In genomic region chr12:4862672-4863071, GRCm38 (mm10) we compare ENCODE assay signal across 13 mouse cellular contexts. TPM values are rescaled to one million over a fixed set of nuclear protein-coding genes. Genes with fewer than 3 reads are reported as not detected.
DNase-seq lines count a peak whose midpoint lies in the region; ATAC-seq and TF ChIP-seq lines count a peak whose summit lies in the region.
"Had no signal": no experiment of that assay in that cellular context is flagged by ENCODE, and none has a peak within 500 bp of the region (broad histone marks: within the 10 kb centered on the region; RNA-seq: fewer than 3 reads in every experiment).

No protein-coding gene starts in this region.

- dilution Hi-C loops in CH12.LX (cut with MboI; ENCODE audit: extremely low pct_ligation_motif_present, extremely low pct_unique_long_range_greater_than_20kb, low sequenced_read_pairs): no loop called here

- no peaks in the 10 kb centered on the region for H3K27me3 ChIP-seq in CH12.LX (replicated peaks)
- H3K27me3 ChIP-seq in G1E (ENCODE audit: insufficient read depth, low read length): no peaks in the 10 kb centered on the region
- H3K27me3 ChIP-seq in liver, embryonic 11.5 days (replicated peaks; ENCODE audit: control insufficient read depth, insufficient read depth, low read length): no peaks in the 10 kb centered on the region
- H3K27me3 ChIP-seq: Patski had no signal

- TF ChIP-seq POLR2A in CH12.LX (IDR thresholded peaks at IDR 0.05; ENCODE audit: low read depth, low read length): no peak

- TF ChIP-seq CTCF in left cerebral cortex, adult 2 months (IDR thresholded peaks at IDR 0.05): peak; percentile 30
- TF ChIP-seq CTCF in CH12.LX (conservative IDR thresholded peaks at IDR 0.05 in 1 of 2, IDR thresholded peaks at IDR 0.05 in 1 of 2; ENCODE audit: low read depth in 2 of 2, low read length in 2 of 2): peak in 1 of 2 experiments; percentile 46; a peak in 2 of 4 replicates
- TF ChIP-seq CTCF in G1E (IDR thresholded peaks at IDR 0.05; ENCODE audit: low read depth, low read length): peak; percentile 47

- no peak overlapping the region for H3K4me3 ChIP-seq in left cerebral cortex, adult 2 months
- H3K4me3 ChIP-seq in CH12.LX (replicated peaks in 1 of 3; ENCODE audit: low read depth in 2 of 3, low read length in 2 of 3, poor library complexity in 1 of 3) (no peak overlapping the region), G1E (ENCODE audit: low read depth, low read length) (no peak overlapping the region)
- no peak overlapping the region for H3K4me3 ChIP-seq in liver, embryonic 11.5 days (ENCODE audit: low read depth, low read length)

- in situ Hi-C loops in CH12.LX (cut with MboI; ENCODE audit: low pct_ligation_motif_present, low pct_unique_long_range_greater_than_20kb, low sequenced_read_pairs): no loop called here

- no peak for ATAC-seq in G1E (ENCODE audit: extremely low read depth, insufficient number of reproducible peaks, low FRiP score, poor library complexity, severe bottlenecking)
- no peak for ATAC-seq in liver, embryonic 11.5 days (replicated peaks; ENCODE audit: low FRiP score)
- ATAC-seq: Patski had no signal

- WGBS in liver, embryonic 11.5 days: 87% methylated on average over 4 of the region's 4 CpGs

- H3K4me2 ChIP-seq in CH12.LX (ENCODE audit: insufficient read depth, low read depth, poor library complexity, severe bottlenecking): no peak overlapping the region
- no peak overlapping the region for H3K4me2 ChIP-seq in liver, embryonic 11.5 days

- H3K9me3 ChIP-seq in CH12.LX (replicated peaks; ENCODE audit: low read length) (peaks cover 2% of the 10 kb centered on the region), G1E (replicated peaks) (no peaks in the 10 kb centered on the region)
- no peaks in the 10 kb centered on the region for H3K9me3 ChIP-seq in liver, embryonic 11.5 days (ENCODE audit: control insufficient read depth, low read length)

- DNase-seq in left cerebral cortex, adult 2 months (ENCODE audit: extremely low spot score in 1 of 2, low spot score in 2 of 2): no peak
- DNase-seq in left cerebral cortex, postnatal 14 days (ENCODE audit: low spot score in 2 of 2): no peak
- no peak for DNase-seq in CH12.LX (ENCODE audit: extremely low read depth)
- no peak for DNase-seq in G1E (ENCODE audit: low spot score)
- peak; percentile 31 for DNase-seq in liver, embryonic 11.5 days (ENCODE audit: low spot score)
- no peak for DNase-seq in frontal cortex, adult 2 months (ENCODE audit: extremely low spot score in 1 of 2, low spot score in 1 of 2)
- no peak for DNase-seq in yolk sac, embryonic 10.5 days (ENCODE audit: low spot score)
- DNase-seq: cerebellum, postnatal 14 days; gastrocnemius, postnatal 10 days; heart, postnatal 10 days; kidney, adult 9 months; lung, postnatal 10 days had no signal

- intact Hi-C loops in left cerebral cortex, adult 2 months (cut with DNase I): no loop called here
- intact Hi-C loops in left cerebral cortex, postnatal 14 days (cut with DNase I): no loop called here

- H3K79me2 ChIP-seq in CH12.LX (replicated peaks; ENCODE audit: control insufficient read depth, extremely low read depth, insufficient read depth, poor library complexity, severe bottlenecking): no peaks in the 10 kb centered on the region

- H3K36me3 ChIP-seq in CH12.LX (replicated peaks in 1 of 2; ENCODE audit: control insufficient read depth in 1 of 2, insufficient read depth in 1 of 2, low read length in 1 of 2) (peaks cover 4 to 40% of the 10 kb centered on the region in 2 experiments), G1E (replicated peaks) (peaks cover 94% of the 10 kb centered on the region)
- peaks cover 27% of the 10 kb centered on the region; the same call in 1 of the 2 replicates for H3K36me3 ChIP-seq in liver, embryonic 11.5 days (ENCODE audit: control insufficient read depth, insufficient read depth, low read length)

- H3K9ac ChIP-seq in CH12.LX (ENCODE audit: insufficient read depth, low read depth): no peak overlapping the region
- H3K9ac ChIP-seq in liver, embryonic 11.5 days (ENCODE audit: low read depth, low read length): no peak overlapping the region

- TF ChIP-seq RAD21 in CH12.LX (IDR thresholded peaks at IDR 0.05; ENCODE audit: low read depth, low read length): peak; percentile 9

- no peak for TF ChIP-seq EP300 in CH12.LX (IDR thresholded peaks at IDR 0.05; ENCODE audit: low read length)

- no peak overlapping the region for H3K27ac ChIP-seq in left cerebral cortex, adult 2 months
- H3K27ac ChIP-seq in CH12.LX (ENCODE audit: insufficient read depth, low read depth): no peak overlapping the region
- no peak overlapping the region for H3K27ac ChIP-seq in liver, embryonic 11.5 days (ENCODE audit: low read depth, low read length)

- no peaks in the 10 kb centered on the region for H3K4me1 ChIP-seq in CH12.LX (ENCODE audit: control insufficient read depth in 1 of 2, insufficient read depth in 2 of 2)
- peaks cover 74% of the 10 kb centered on the region for H3K4me1 ChIP-seq in G1E (ENCODE audit: insufficient read depth, low read depth, low read length)
- peaks cover 5% of the 10 kb centered on the region for H3K4me1 ChIP-seq in liver, embryonic 11.5 days (replicated peaks; ENCODE audit: control insufficient read depth, insufficient read depth, low read length)

TF ChIP-seq in CH12.LX, 34 proteins besides CTCF, POLR2A, EP300 and RAD21:
- TF ChIP-seq SMC3 (IDR thresholded peaks at IDR 0.05; ENCODE audit: low read depth, low read length): 0 out of 2 replicates have a peak, but pooled peaks have one; percentile 13
- TF ChIP-seq CHD1 (IDR thresholded peaks at IDR 0.05; ENCODE audit: low read depth, low read length): no peak

RNA-seq across cellular contexts. Expression of gene Mfsd2b, which starts 11.5 kb away (rescaled TPM):
- total RNA-seq in left cerebral cortex, adult 2 months (2021): under 1 TPM; 0.75 to 0.93 TPM
- 1 to 10 TPM in 1 of 2 experiments, under 1 TPM in 1; 0.81 to 1.0 TPM for total RNA-seq in left cerebral cortex, postnatal 14 days (2021)
- total RNA-seq in CH12.LX (2012; rRNA removed): 0.17 and 0.21 TPM in 2 replicates
- 0.05 TPM in 1 of 2 replicates, not detected in the other for total RNA-seq in CH12.LX (2014; rRNA removed)
- 0.35 and 0.49 TPM in 2 replicates for polyA plus RNA-seq in CH12.LX (2012; ENCODE audit: insufficient read length, low read depth)
- total RNA-seq in G1E (2014; fragmentation: Nextera tagmentation): 174 and 182 TPM in 2 replicates
- total RNA-seq in G1E (2017): 72.0 and 77.5 TPM in 2 replicates
- 120 and 159 TPM in 2 replicates for polyA plus RNA-seq in G1E (2012)
- polyA plus RNA-seq in liver, embryonic 11.5 days (2014; fragmentation: Nextera tagmentation; extraction: Ambion mirVana): 117 and 122 TPM in 2 replicates
- polyA plus RNA-seq in frontal cortex, adult 2 months (2012; rRNA removed): 2.4 and 2.6 TPM in 2 replicates

RNA-seq across cellular contexts. Expression of gene Wdcp, which starts 19.6 kb away (rescaled TPM):
- total RNA-seq in left cerebral cortex, adult 2 months (2021): 10 to 100 TPM; 11.8 to 12.5 TPM
- 10 to 100 TPM; 10.6 to 11.5 TPM for total RNA-seq in left cerebral cortex, postnatal 14 days (2021)
- total RNA-seq in CH12.LX (2012; rRNA removed) (18.9 and 21.7 TPM in 2 replicates), CH12.LX (2014; rRNA removed) (31.3 and 32.1 TPM in 2 replicates), G1E (2014; fragmentation: Nextera tagmentation) (12.2 and 12.6 TPM in 2 replicates), G1E (2017) (12.3 and 14.3 TPM in 2 replicates)
- polyA plus RNA-seq in CH12.LX (2012; ENCODE audit: insufficient read length, low read depth) (8.9 and 9.3 TPM in 2 replicates), G1E (2012) (1.6 and 2.1 TPM in 2 replicates)
- polyA plus RNA-seq in liver, embryonic 11.5 days (2014; fragmentation: Nextera tagmentation; extraction: Ambion mirVana): 28.7 and 31.0 TPM in 2 replicates
- polyA plus RNA-seq in frontal cortex, adult 2 months (2012; rRNA removed): 9.5 and 10.8 TPM in 2 replicates

RNA-seq across cellular contexts. Expression of gene Fkbp1b, which starts 21.3 kb away (rescaled TPM):
- total RNA-seq in left cerebral cortex, adult 2 months (2021): 10 to 100 TPM; 43.7 to 48.3 TPM
- 10 to 100 TPM; 63.5 to 91.4 TPM for total RNA-seq in left cerebral cortex, postnatal 14 days (2021)
- total RNA-seq in CH12.LX (2012; rRNA removed): 0.38 and 0.42 TPM in 2 replicates
- total RNA-seq in CH12.LX (2014; rRNA removed): not detected in 2 replicates
- polyA plus RNA-seq in CH12.LX (2012; ENCODE audit: insufficient read length, low read depth): not detected in 2 replicates
- total RNA-seq in G1E (2014; fragmentation: Nextera tagmentation): 7.8 and 10.2 TPM in 2 replicates
- total RNA-seq in G1E (2017): 8.0 and 9.9 TPM in 2 replicates
- polyA plus RNA-seq in G1E (2012): 9.6 and 14.0 TPM in 2 replicates
- 4.5 and 5.8 TPM in 2 replicates for polyA plus RNA-seq in liver, embryonic 11.5 days (2014; fragmentation: Nextera tagmentation; extraction: Ambion mirVana)
- 97.3 and 112 TPM in 2 replicates for polyA plus RNA-seq in frontal cortex, adult 2 months (2012; rRNA removed)

RNA-seq across cellular contexts. Expression of gene Ubxn2a, which starts 44.8 kb away (rescaled TPM):
- total RNA-seq in left cerebral cortex, adult 2 months (2021): 10 to 100 TPM; 56.5 to 60.3 TPM
- total RNA-seq in left cerebral cortex, postnatal 14 days (2021): 10 to 100 TPM; 43.5 to 45.7 TPM
- total RNA-seq in CH12.LX (2012; rRNA removed) (15.2 and 19.5 TPM in 2 replicates), CH12.LX (2014; rRNA removed) (25.4 and 28.5 TPM in 2 replicates), G1E (2014; fragmentation: Nextera tagmentation) (58.3 and 65.4 TPM in 2 replicates), G1E (2017) (73.9 and 75.5 TPM in 2 replicates)
- polyA plus RNA-seq in CH12.LX (2012; ENCODE audit: insufficient read length, low read depth) (20.8 and 23.5 TPM in 2 replicates), G1E (2012) (14.3 and 22.6 TPM in 2 replicates)
- polyA plus RNA-seq in liver, embryonic 11.5 days (2014; fragmentation: Nextera tagmentation; extraction: Ambion mirVana): 50.9 and 57.3 TPM in 2 replicates
- polyA plus RNA-seq in frontal cortex, adult 2 months (2012; rRNA removed): 21.6 and 26.3 TPM in 2 replicates

RNA-seq across cellular contexts. Expression of gene Sf3b6, which starts 45.3 kb away (rescaled TPM):
- total RNA-seq in left cerebral cortex, adult 2 months (2021): 10 to 100 TPM; 75.5 to 85.2 TPM
- total RNA-seq in left cerebral cortex, postnatal 14 days (2021): 10 to 100 TPM; 85.2 to 88.0 TPM
- total RNA-seq in CH12.LX (2012; rRNA removed) (109 and 135 TPM in 2 replicates), CH12.LX (2014; rRNA removed) (346 and 388 TPM in 2 replicates), G1E (2014; fragmentation: Nextera tagmentation) (44.4 and 65.1 TPM in 2 replicates), G1E (2017) (185 and 193 TPM in 2 replicates)
- polyA plus RNA-seq in CH12.LX (2012; ENCODE audit: insufficient read length, low read depth) (151 and 191 TPM in 2 replicates), G1E (2012) (6.1 and 8.2 TPM in 2 replicates)
- 302 and 314 TPM in 2 replicates for polyA plus RNA-seq in liver, embryonic 11.5 days (2014; fragmentation: Nextera tagmentation; extraction: Ambion mirVana)
- 94.2 and 94.4 TPM in 2 replicates for polyA plus RNA-seq in frontal cortex, adult 2 months (2012; rRNA removed)

Comparison
In these comparisons a context has a peak if more than half of its experiments do, and no peak if none do; other contexts are left out.
1. RNA of gene Mfsd2b, which starts 11.5 kb away (total RNA-seq): 72.0 to 182 TPM in G1E; 0.81 to 1.0 TPM in left cerebral cortex, postnatal 14 days, 0.75 to 0.93 TPM in left cerebral cortex, adult 2 months and 0.05 to 0.21 TPM in CH12.LX; every median in the first group is over 10 times any median in the second.
2. RNA of gene Fkbp1b, which starts 21.3 kb away (total RNA-seq): 63.5 to 91.4 TPM in left cerebral cortex, postnatal 14 days, 43.7 to 48.3 TPM in left cerebral cortex, adult 2 months and 7.8 to 10.2 TPM in G1E; 0.38 to 0.42 TPM in CH12.LX; every median in the first group is over 4 times any median in the second.